Mouse (Mus musculus) ES-Bruce4 (cell line): Measurements from ENCODE around the gene Sox5.

Experiments used
- CTCF ChIP-seq: IDR thresholded peaks from one replicate; pipeline ENCODE4 v1.8.1; 2011; ENCODE audit warnings: low read depth, low read length
- EP300 ChIP-seq: IDR thresholded peaks from 2 replicates; pipeline ENCODE4 v1.6.1; 2011; ENCODE audit warnings: low read depth, low read length; ENCODE audit not compliant: insufficient read depth
- POLR2A ChIP-seq: IDR thresholded peaks from one replicate; pipeline ENCODE4 v1.8.1; 2011; ENCODE audit warnings: low read length; ENCODE audit not compliant: insufficient read depth

GRCm38 (mm10) chr6:143862611-143863110, 919.1 kb downstream of the Sox5 start:
- TF ChIP-seq CTCF (no peak), POLR2A (no peak), EP300 (no peak)
